Mouse (Mus musculus): ENCODE data around the gene Ralgps1. TPM values are rescaled to one million over a fixed set of nuclear protein-coding genes. Genes with fewer than 3 reads are reported as not detected.

Gene Ralgps1
- total and polyA plus RNA-seq, 3 experiments = 0.62 to 2.1 (median 1.5) TPM

DNA sequence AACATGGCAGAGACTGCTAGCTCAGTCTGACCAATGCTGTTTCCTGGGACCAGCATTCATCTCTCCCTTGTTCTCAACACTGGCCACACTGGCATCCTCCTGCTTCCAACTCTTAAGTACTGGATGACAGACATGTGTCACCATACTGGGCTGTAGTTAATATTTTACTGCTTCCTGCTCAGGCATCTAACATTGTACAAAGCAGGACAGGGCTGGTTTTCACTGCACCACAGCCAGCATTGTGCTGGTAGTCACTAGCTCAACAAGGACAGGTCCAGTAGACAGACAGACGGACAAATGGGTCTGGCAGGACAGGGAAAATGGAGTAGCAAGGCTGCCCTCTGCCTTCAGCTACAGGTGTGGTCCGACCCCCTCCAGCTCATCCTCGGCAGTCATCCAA lies 10.7 kb downstream of the Ralgps1 start:
- no peak overlapping the region for H3K4me3 ChIP-seq (replicated peaks in 1 of 3; ENCODE audit: low read depth in 2 of 3, low read length in 2 of 3, poor library complexity in 1 of 3)
- no peak overlapping the region for H3K9ac ChIP-seq (ENCODE audit: insufficient read depth, low read depth)
- TF ChIP-seq SMC3 (IDR thresholded peaks at IDR 0.05; ENCODE audit: low read depth, low read length) (no peak), TBP (conservative IDR thresholded peaks at IDR 0.05; ENCODE audit: low read depth, low read length) (no peak), ZMIZ1 (IDR thresholded peaks at IDR 0.05; ENCODE audit: low read depth, low read length) (no peak), ZC3H11A (IDR thresholded peaks at IDR 0.05; ENCODE audit: low read depth, low read length) (no peak), RCOR1 (conservative IDR thresholded peaks at IDR 0.05; ENCODE audit: low read depth, low read length) (no peak), POLR2AphosphoS2 (IDR thresholded peaks at IDR 0.05; ENCODE audit: low read depth, low read length) (no peak), MAFK (IDR thresholded peaks at IDR 0.05; ENCODE audit: insufficient replicate concordance, low read length) (no peak), TCF12 (IDR thresholded peaks at IDR 0.05; ENCODE audit: low read depth, low read length) (no peak), CHD1 (IDR thresholded peaks at IDR 0.05; ENCODE audit: low read depth, low read length) (no peak), NRF1 (IDR thresholded peaks at IDR 0.05; ENCODE audit: low read depth, low read length) (no peak)
- no peaks in the 10 kb centered on the region for H3K79me2 ChIP-seq (replicated peaks; ENCODE audit: control insufficient read depth, extremely low read depth, insufficient read depth, poor library complexity, severe bottlenecking)
- H3K27me3 ChIP-seq (replicated peaks) = no peaks in the 10 kb centered on the region
- peaks cover 0 to 3% of the 10 kb centered on the region in 2 experiments for H3K36me3 ChIP-seq (replicated peaks in 1 of 2; ENCODE audit: control insufficient read depth in 1 of 2, insufficient read depth in 1 of 2, low read length in 1 of 2)
- H3K27ac ChIP-seq (ENCODE audit: insufficient read depth, low read depth) = no peak overlapping the region
- no peak for DNase-seq (ENCODE audit: extremely low read depth)
- H3K9me3 ChIP-seq (replicated peaks; ENCODE audit: low read length) = no peaks in the 10 kb centered on the region
- H3K4me2 ChIP-seq (ENCODE audit: insufficient read depth, low read depth, poor library complexity, severe bottlenecking) = no peak overlapping the region
- H3K4me1 ChIP-seq (ENCODE audit: control insufficient read depth in 1 of 2, insufficient read depth in 2 of 2) = no peaks in the 10 kb centered on the region
- in situ Hi-C loops (cut with MboI; ENCODE audit: low pct_ligation_motif_present, low pct_unique_long_range_greater_than_20kb, low sequenced_read_pairs) = loop anchor here (25.0 kb wide), 1 partner anchor 373 kb away; the partner anchor contains the start of gene Slc2a8
- dilution Hi-C loops (cut with MboI; ENCODE audit: extremely low pct_ligation_motif_present, extremely low pct_unique_long_range_greater_than_20kb, low sequenced_read_pairs) = no loop called here

DNA sequence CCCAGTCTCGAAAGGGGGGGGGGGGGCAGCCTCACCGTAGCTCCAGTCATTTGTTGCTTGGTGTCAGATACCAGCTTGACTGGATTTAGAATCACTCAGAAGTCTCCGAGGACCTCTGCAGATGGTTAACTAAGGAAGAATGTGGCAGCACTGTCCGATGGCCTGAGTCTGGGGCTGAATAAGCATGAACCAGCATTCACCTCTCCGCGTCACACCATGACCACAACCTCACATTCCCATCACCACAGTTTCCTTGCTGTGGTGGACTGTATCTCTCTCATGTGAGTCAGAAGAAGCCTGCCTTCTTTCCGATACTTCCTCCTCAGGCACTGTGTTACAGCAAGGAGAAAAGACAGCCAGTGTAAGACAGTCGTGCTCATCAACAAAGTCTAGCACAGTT lies 12.1 kb downstream of the Ralgps1 start:
- TF ChIP-seq GABPA (IDR thresholded peaks at IDR 0.05; ENCODE audit: insufficient replicate concordance, low read depth, low read length) (no peak), BHLHE40 (IDR thresholded peaks at IDR 0.05; ENCODE audit: low read depth, low read length) (0 out of 2 replicates have a peak, but pooled peaks have one; percentile 15)
- Histone ChIP-seq H3K27ac (ENCODE audit: insufficient read depth, low read depth) (no peak overlapping the region), H3K9ac (ENCODE audit: insufficient read depth, low read depth) (no peak overlapping the region), H3K9me3 (replicated peaks; ENCODE audit: low read length) (no peaks in the 10 kb centered on the region), H3K4me2 (ENCODE audit: insufficient read depth, low read depth, poor library complexity, severe bottlenecking) (no peak overlapping the region), H3K4me1 (ENCODE audit: control insufficient read depth in 1 of 2, insufficient read depth in 2 of 2) (peaks cover 0 to 1% of the 10 kb centered on the region in 2 experiments; a peak in 2 of 4 replicates), H3K79me2 (replicated peaks; ENCODE audit: control insufficient read depth, extremely low read depth, insufficient read depth, poor library complexity, severe bottlenecking) (no peaks in the 10 kb centered on the region), H3K4me3 (replicated peaks in 1 of 3; ENCODE audit: low read depth in 2 of 3, low read length in 2 of 3, poor library complexity in 1 of 3) (no peak overlapping the region), H3K36me3 (replicated peaks in 1 of 2; ENCODE audit: control insufficient read depth in 1 of 2, insufficient read depth in 1 of 2, low read length in 1 of 2) (no peaks in the 10 kb centered on the region), H3K27me3 (replicated peaks) (no peaks in the 10 kb centered on the region)
- no peak for DNase-seq (ENCODE audit: extremely low read depth)
- in situ Hi-C loops (cut with MboI; ENCODE audit: low pct_ligation_motif_present, low pct_unique_long_range_greater_than_20kb, low sequenced_read_pairs) = loop anchor here (25.0 kb wide), 1 partner anchor 372 kb away; the partner anchor contains the start of gene Slc2a8
- dilution Hi-C loops (cut with MboI; ENCODE audit: extremely low pct_ligation_motif_present, extremely low pct_unique_long_range_greater_than_20kb, low sequenced_read_pairs) = no loop called here

DNA sequence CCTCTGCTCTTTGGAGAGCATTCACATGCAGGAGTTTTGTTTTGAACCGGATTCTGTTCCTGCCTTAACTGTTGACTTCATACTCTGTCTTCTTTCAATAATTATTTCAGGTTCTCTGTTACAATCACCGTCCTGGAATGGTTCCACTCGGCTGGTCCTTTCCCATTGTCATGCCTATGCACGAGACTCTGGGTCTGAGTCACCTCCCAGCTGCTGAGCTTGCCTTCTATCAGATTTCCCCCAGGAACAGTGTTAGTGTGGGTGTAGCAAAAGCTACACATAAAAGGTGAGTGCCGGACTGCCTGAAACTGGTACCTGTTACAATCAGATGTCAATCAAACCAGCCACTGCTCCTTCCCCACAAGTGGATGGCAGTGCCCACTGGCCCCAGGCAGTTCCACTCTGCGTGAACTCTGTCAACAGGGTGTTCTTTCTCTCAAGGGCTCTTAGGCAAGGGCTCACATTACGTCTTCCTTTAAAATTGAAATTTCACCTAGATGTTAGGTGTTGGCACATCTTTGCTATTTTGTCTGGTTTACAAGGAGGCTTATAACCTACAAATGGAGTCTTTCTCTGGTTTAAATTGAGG lies 13.9 kb downstream of the Ralgps1 start:
- H3K27me3 ChIP-seq (replicated peaks) = no peaks in the 10 kb centered on the region
- in situ Hi-C loops (cut with MboI; ENCODE audit: low pct_ligation_motif_present, low pct_unique_long_range_greater_than_20kb, low sequenced_read_pairs) = loop anchor here (25.0 kb wide), 1 partner anchor 370 kb away; the partner anchor contains the start of gene Slc2a8
- H3K36me3 ChIP-seq (replicated peaks in 1 of 2; ENCODE audit: control insufficient read depth in 1 of 2, insufficient read depth in 1 of 2, low read length in 1 of 2) = no peaks in the 10 kb centered on the region
- no peak overlapping the region for H3K27ac ChIP-seq (ENCODE audit: insufficient read depth, low read depth)
- H3K4me2 ChIP-seq (ENCODE audit: insufficient read depth, low read depth, poor library complexity, severe bottlenecking) = no peak overlapping the region
- H3K4me1 ChIP-seq (ENCODE audit: control insufficient read depth in 1 of 2, insufficient read depth in 2 of 2) = peaks cover 4 to 20% of the 10 kb centered on the region in 2 experiments
- TF ChIP-seq NRF1 (IDR thresholded peaks at IDR 0.05; ENCODE audit: low read depth, low read length) (no peak), BHLHE40 (IDR thresholded peaks at IDR 0.05; ENCODE audit: low read depth, low read length) (no peak), MXI1 (IDR thresholded peaks at IDR 0.05; ENCODE audit: low read depth, low read length) (no peak), SIN3A (IDR thresholded peaks at IDR 0.05; ENCODE audit: low read length) (no peak), POLR2A (IDR thresholded peaks at IDR 0.05; ENCODE audit: low read depth, low read length) (no peak)
- DNase-seq (ENCODE audit: extremely low read depth) = no peak
- H3K79me2 ChIP-seq (replicated peaks; ENCODE audit: control insufficient read depth, extremely low read depth, insufficient read depth, poor library complexity, severe bottlenecking) = no peaks in the 10 kb centered on the region
- no peak overlapping the region for H3K9ac ChIP-seq (ENCODE audit: insufficient read depth, low read depth)
- no peak overlapping the region for H3K4me3 ChIP-seq (replicated peaks in 1 of 3; ENCODE audit: low read depth in 2 of 3, low read length in 2 of 3, poor library complexity in 1 of 3)
- H3K9me3 ChIP-seq (replicated peaks; ENCODE audit: low read length) = no peaks in the 10 kb centered on the region
- dilution Hi-C loops (cut with MboI; ENCODE audit: extremely low pct_ligation_motif_present, extremely low pct_unique_long_range_greater_than_20kb, low sequenced_read_pairs) = no loop called here

Data from CH12.LX (cell line).